Mouse (Mus musculus) spleen, adult 2 months (tissue): ENCODE data around the gene Scgb3a1.

Source experiments
- CTCF ChIP-seq: fragments of 200-500 bp; IDR thresholded peaks from 2 replicates; pipeline ENCODE4 v1.5.1; 2011; ENCODE audit warnings: mild to moderate bottlenecking, inconsistent platforms; ENCODE audit not compliant: insufficient read depth, insufficient read length, insufficient replicate concordance; ENCODE audit errors: extremely low read depth
- POLR2A ChIP-seq: fragments of 200-500 bp; IDR thresholded peaks from 2 replicates; pipeline ENCODE4 v1.6.1; 2011; ENCODE audit warnings: low read depth, low read length, inconsistent platforms

- no peak for TF ChIP-seq POLR2A
- TF ChIP-seq CTCF = no peak
These were observed 38.6 kb downstream of the Scgb3a1 start for GRCm38 (mm10) chr11:49702014-49702413.
